In genomic region chr1:119401249-119401648, GRCm38 (mm10) we compare ENCODE assay signal across 24 mouse cellular contexts. TPM values are rescaled to one million over a fixed set of nuclear protein-coding genes. Genes with fewer than 3 reads are reported as not detected.
DNase-seq lines count a peak whose midpoint lies in the region; ATAC-seq and TF ChIP-seq lines count a peak whose summit lies in the region.
"Had no signal": no experiment of that assay in that cellular context is flagged by ENCODE, and none has a peak within 500 bp of the region (broad histone marks: within the 10 kb centered on the region; RNA-seq: fewer than 3 reads in every experiment).

No protein-coding gene starts in this region.

- TF ChIP-seq CTCF in ES-Bruce4 (IDR thresholded peaks at IDR 0.05; ENCODE audit: low read depth, low read length), result no peak

- 0 out of 2 replicates have a peak, but pooled peaks have one; percentile 50 for ATAC-seq in forebrain, embryonic 15.5 days (replicated peaks)
- no peak for ATAC-seq in forebrain, embryonic 12.5 days (ENCODE audit: low FRiP score)
- ATAC-seq in forebrain, embryonic 16.5 days, result peak; percentile 70
- ATAC-seq: CD4-positive, CD25-positive, alpha-beta regulatory T cell, adult 4 months; intestine, postnatal 0 days; Patski had no signal

- no peaks in the 10 kb centered on the region for H3K4me1 ChIP-seq in forebrain, embryonic 15.5 days
- no peaks in the 10 kb centered on the region for H3K4me1 ChIP-seq in forebrain, embryonic 12.5 days
- H3K4me1 ChIP-seq in ES-Bruce4 (ENCODE audit: control insufficient read depth, insufficient read depth, low read length) (peaks cover 18% of the 10 kb centered on the region), ES-E14 (ENCODE audit: control insufficient read depth in 2 of 2, insufficient read depth in 2 of 2, low read length in 2 of 2, poor library complexity in 1 of 2) (peaks cover 18 to 45% of the 10 kb centered on the region in 2 experiments)
- H3K4me1 ChIP-seq in forebrain, embryonic 16.5 days (replicated peaks; ENCODE audit: control insufficient read depth, insufficient read depth, low read length), result peaks cover 6% of the 10 kb centered on the region; the same call in 1 of the 2 replicates
- H3K4me1 ChIP-seq: hindbrain, embryonic 10.5 days had no signal

- H3K9ac ChIP-seq in forebrain, embryonic 15.5 days (replicated peaks), result no peak overlapping the region
- no peak overlapping the region for H3K9ac ChIP-seq in forebrain, embryonic 12.5 days
- H3K9ac ChIP-seq in ES-Bruce4 (ENCODE audit: low read depth, poor library complexity, severe bottlenecking) (no peak overlapping the region), ES-E14 (ENCODE audit: insufficient read depth, low read depth, low read length, poor library complexity, severe bottlenecking) (peak overlapping the region; percentile 1; the same call in 1 of the 2 replicates)
- no peak overlapping the region for H3K9ac ChIP-seq in forebrain, embryonic 16.5 days (replicated peaks; ENCODE audit: low read depth, low read length)
- H3K9ac ChIP-seq: hindbrain, embryonic 14.5 days had no signal

- no peaks in the 10 kb centered on the region for H3K27me3 ChIP-seq in forebrain, embryonic 15.5 days
- no peaks in the 10 kb centered on the region; the same call in 1 of the 2 replicates for H3K27me3 ChIP-seq in forebrain, embryonic 12.5 days
- no peaks in the 10 kb centered on the region for H3K27me3 ChIP-seq in ES-Bruce4 (ENCODE audit: control insufficient read depth, insufficient read depth, low read length, poor library complexity, severe bottlenecking)
- no peaks in the 10 kb centered on the region for H3K27me3 ChIP-seq in forebrain, embryonic 16.5 days (replicated peaks; ENCODE audit: control insufficient read depth, insufficient read depth, low read length)
- H3K27me3 ChIP-seq: Patski had no signal

- H3K36me3 ChIP-seq in forebrain, embryonic 15.5 days, result no peaks in the 10 kb centered on the region
- no peaks in the 10 kb centered on the region for H3K36me3 ChIP-seq in forebrain, embryonic 12.5 days (replicated peaks)
- H3K36me3 ChIP-seq in ES-Bruce4 (ENCODE audit: control insufficient read depth, insufficient read depth, low read length, poor library complexity, severe bottlenecking) (no peaks in the 10 kb centered on the region), ES-E14 (ENCODE audit: control insufficient read depth, insufficient read depth, low read length, poor library complexity, severe bottlenecking) (no peaks in the 10 kb centered on the region)
- H3K36me3 ChIP-seq in forebrain, embryonic 16.5 days (ENCODE audit: control insufficient read depth, insufficient read depth), result no peaks in the 10 kb centered on the region
- H3K36me3 ChIP-seq: G1E; heart, embryonic 10.5 days; hindbrain, embryonic 10.5 days had no signal

- no peak overlapping the region for H3K4me3 ChIP-seq in forebrain, embryonic 15.5 days
- H3K4me3 ChIP-seq in forebrain, embryonic 12.5 days (replicated peaks), result no peak overlapping the region
- no peak overlapping the region for H3K4me3 ChIP-seq in ES-Bruce4 (ENCODE audit: low read depth, low read length)
- H3K4me3 ChIP-seq in ES-E14 (ENCODE audit: insufficient read depth in 1 of 2, low read depth in 1 of 2, low read length in 2 of 2, poor library complexity in 1 of 2, severe bottlenecking in 1 of 2), result no peak overlapping the region
- no peak overlapping the region for H3K4me3 ChIP-seq in forebrain, embryonic 16.5 days (replicated peaks; ENCODE audit: low read length)
- H3K4me3 ChIP-seq: heart, adult 2 months; heart, embryonic 10.5 days; hindbrain, embryonic 10.5 days had no signal

- no peak for DNase-seq in ES-E14 (ENCODE audit: low read depth, low spot score)
- DNase-seq in urinary bladder, postnatal 25 days (ENCODE audit: low spot score), result no peak
- no peak for DNase-seq in layer of hippocampus, adult 8-10 months (ENCODE audit: low spot score in 2 of 2)
- DNase-seq: adrenal gland, postnatal 10 days; adrenal gland, postnatal 36 days; cerebellum, adult 11-12 months; cerebellum, adult 8-10 months; cerebellum, postnatal 36 days; gastrocnemius, postnatal 25 days; heart, adult 2 months; heart, postnatal 36 days; kidney, adult 2 months had no signal

- in situ Hi-C loops in ES-E14 (cut with MboI; ENCODE audit: low sequenced_read_pairs in 2 of 2, unreplicated experiment in 2 of 2), result no loop called here

- H3K9me3 ChIP-seq in forebrain, embryonic 15.5 days, result no peaks in the 10 kb centered on the region
- no peaks in the 10 kb centered on the region for H3K9me3 ChIP-seq in forebrain, embryonic 12.5 days
- H3K9me3 ChIP-seq in ES-Bruce4 (replicated peaks; ENCODE audit: control insufficient read depth, insufficient read depth, low read length, poor library complexity, severe bottlenecking), result no peaks in the 10 kb centered on the region
- no peaks in the 10 kb centered on the region for H3K9me3 ChIP-seq in ES-E14 (ENCODE audit: control insufficient read depth, insufficient read depth, low read depth, low read length)
- H3K9me3 ChIP-seq in forebrain, embryonic 16.5 days (ENCODE audit: control insufficient read depth, low read length), result no peaks in the 10 kb centered on the region
- H3K9me3 ChIP-seq: heart, embryonic 10.5 days; hindbrain, embryonic 10.5 days had no signal

- no peak overlapping the region for H3K4me2 ChIP-seq in forebrain, embryonic 15.5 days (replicated peaks)
- no peak overlapping the region for H3K4me2 ChIP-seq in forebrain, embryonic 12.5 days
- no peak overlapping the region for H3K4me2 ChIP-seq in forebrain, embryonic 16.5 days (ENCODE audit: low read length)
- H3K4me2 ChIP-seq: hindbrain, embryonic 14.5 days had no signal

- TF ChIP-seq POLR2A in ES-Bruce4 (IDR thresholded peaks at IDR 0.05; ENCODE audit: insufficient read depth, low read length), result no peak

- 57% methylated on average over 4 of the region's 4 CpGs for WGBS in forebrain, embryonic 15.5 days
- 64% methylated on average over 4 of the region's 4 CpGs for WGBS in forebrain, embryonic 12.5 days
- 45% methylated on average over 4 of the region's 4 CpGs for WGBS in forebrain, embryonic 16.5 days

- TF ChIP-seq EP300 in ES-Bruce4 (IDR thresholded peaks at IDR 0.05; ENCODE audit: insufficient read depth, low read depth, low read length), result no peak

- H3K27ac ChIP-seq in forebrain, embryonic 15.5 days (replicated peaks), result no peak overlapping the region
- H3K27ac ChIP-seq in forebrain, embryonic 12.5 days, result no peak overlapping the region
- H3K27ac ChIP-seq in ES-Bruce4 (ENCODE audit: insufficient read depth, low read length) (peak overlapping the region; percentile 90), ES-E14 (ENCODE audit: insufficient read depth, low read depth, low read length, poor library complexity, severe bottlenecking) (peak overlapping the region; percentile 62; the same call in 1 of the 2 replicates)
- H3K27ac ChIP-seq in forebrain, embryonic 16.5 days (ENCODE audit: low read length), result no peak overlapping the region
- H3K27ac ChIP-seq: heart, adult 2 months; heart, embryonic 10.5 days; hindbrain, embryonic 10.5 days; hindbrain, embryonic 14.5 days had no signal

TF ChIP-seq in ES-E14, 5 proteins besides CTCF, POLR2A, EP300 and RAD21:
- TF ChIP-seq ZNF384 (IDR thresholded peaks at IDR 0.05; ENCODE audit: low read depth, low read length) (no peak), ZC3H11A (IDR thresholded peaks at IDR 0.05; ENCODE audit: borderline replicate concordance, low read depth, low read length) (no peak), HCFC1 (IDR thresholded peaks at IDR 0.05; ENCODE audit: borderline replicate concordance, insufficient read depth, low read length) (no peak), CHD2 (IDR thresholded peaks at IDR 0.05; ENCODE audit: low read depth, low read length) (no peak), MAFK (IDR thresholded peaks at IDR 0.05; ENCODE audit: insufficient read depth, low read depth, low read length) (no peak)

RNA-seq across cellular contexts. Expression of gene Inhbb, which starts 20.8 kb away (rescaled TPM):
- 6.6 TPM in 2 replicates for polyA plus RNA-seq in forebrain, embryonic 15.5 days (2015; fragmentation: Nextera tagmentation; extraction: Ambion mirVana)
- polyA plus RNA-seq in forebrain, embryonic 12.5 days (2016; fragmentation: Nextera tagmentation; extraction: Ambion mirVana), result 1.8 and 2.3 TPM in 2 replicates
- 1.2 and 1.9 TPM in 2 replicates for polyA plus RNA-seq in ES-Bruce4 (2011; ENCODE audit: insufficient read depth, insufficient read length, low read depth, missing spikeins)
- total RNA-seq in ES-E14 (2012; rRNA removed), result 25.8 and 63.4 TPM in 2 replicates
- polyA plus RNA-seq in forebrain, embryonic 16.5 days (2015; fragmentation: Nextera tagmentation; extraction: Ambion mirVana), result 5.9 and 7.4 TPM in 2 replicates
- total RNA-seq in layer of hippocampus, adult 8-10 months (2022), result 1 to 10 TPM; 3.7 to 5.1 (median 4.6) TPM
- total RNA-seq: granulocyte monocyte progenitor cell, adult 5-6 weeks had no signal
- polyA plus RNA-seq: CD4-positive, CD25-positive, alpha-beta regulatory T cell, adult 4 months; G1E had no signal

Comparison
In these comparisons a context has a peak if more than half of its experiments do, and no peak if none do; other contexts are left out.
1. H3K27ac ChIP-seq: peak in ES-Bruce4 (single experiment) and ES-E14 (single experiment); none in forebrain, embryonic 15.5 days (single experiment), forebrain, embryonic 12.5 days (single experiment) and forebrain, embryonic 16.5 days (single experiment).